Mouse (Mus musculus) CH12.LX (cell line): ENCODE data around the gene Myo16. TPM values are rescaled to one million over a fixed set of nuclear protein-coding genes. Genes with fewer than 3 reads are reported as not detected.

Source experiments
- DNase-seq: peaks from one replicate; pipeline ENCODE4 v3.0.0-alpha.2; 2013; ENCODE audit errors: extremely low read depth
- H3K27ac ChIP-seq: 2 replicates; pipeline ENCODE4 v1.5.1; 2012; ENCODE audit warnings: low read depth, mild to moderate bottlenecking, control low read depth, moderate library complexity; ENCODE audit not compliant: insufficient read depth
- H3K27me3 ChIP-seq: replicated peaks from 2 replicates; pipeline ENCODE3; 2012; ENCODE audit warnings: inconsistent platforms
- H3K36me3 ChIP-seq, 2 experiments: replicated peaks in 1 of 2; 2 replicates each; pipeline versions ENCODE3 to v1.6.1; 2012; ENCODE audit warnings: inconsistent platforms in 1 of 2, low read length in 1 of 2, mild to moderate bottlenecking in 1 of 2, mixed read lengths in 1 of 2, moderate library complexity in 1 of 2; ENCODE audit not compliant: control insufficient read depth in 1 of 2, insufficient read depth in 1 of 2
- H3K4me1 ChIP-seq, 2 experiments: 2 replicates each; pipeline ENCODE4 v1.6.1; 2012; ENCODE audit warnings: inconsistent platforms in 1 of 2, moderate library complexity in 1 of 2; ENCODE audit not compliant: insufficient read depth in 2 of 2, control insufficient read depth in 1 of 2
- H3K4me2 ChIP-seq: 2 replicates; pipeline ENCODE4 v1.6.1; 2012; ENCODE audit warnings: low read depth, mild to moderate bottlenecking, control low read depth; ENCODE audit not compliant: poor library complexity, insufficient read depth, severe bottlenecking
- H3K4me3 ChIP-seq, 3 experiments: fragments of 150-350 bp in 1 of 3; sonication (generic) in 1 of 3; replicated peaks in 1 of 3; 2 replicates each; pipeline versions ENCODE3 to v1.5.1; 2011 to 2012; ENCODE audit warnings: low read depth in 2 of 3, low read length in 2 of 3, mild to moderate bottlenecking in 2 of 3, moderate library complexity in 2 of 3, control low read depth in 1 of 3, improper control_type of control experiment in 1 of 3, inconsistent platforms in 1 of 3, mixed read lengths in 1 of 3; ENCODE audit not compliant: poor library complexity in 1 of 3
- H3K79me2 ChIP-seq: replicated peaks from 2 replicates; pipeline ENCODE4 v1.6.1; 2012; ENCODE audit warnings: mild to moderate bottlenecking, moderate library complexity; ENCODE audit not compliant: control insufficient read depth, poor library complexity, insufficient read depth, severe bottlenecking; ENCODE audit errors: extremely low read depth
- H3K9ac ChIP-seq: 2 replicates; pipeline ENCODE4 v1.6.1; 2012; ENCODE audit warnings: low read depth, mild to moderate bottlenecking, control low read depth, moderate library complexity; ENCODE audit not compliant: insufficient read depth
- H3K9me3 ChIP-seq: replicated peaks from 2 replicates; pipeline ENCODE3; 2012; ENCODE audit warnings: low read length, inconsistent platforms, mixed read lengths
- CHD1 ChIP-seq: IDR thresholded peaks from 2 replicates; pipeline ENCODE4 v1.6.1; 2012; ENCODE audit warnings: low read depth, low read length, improper control_type of control experiment, inconsistent platforms
- CTCF ChIP-seq, 2 experiments: IDR thresholded peaks in 1 of 2; conservative IDR thresholded peaks in 1 of 2; 2 replicates each; pipeline ENCODE4 v1.5.1; 2011 to 2012; ENCODE audit warnings: low read depth in 2 of 2, low read length in 2 of 2, improper control_type of control experiment in 1 of 2, inconsistent platforms in 1 of 2, mild to moderate bottlenecking in 1 of 2, moderate library complexity in 1 of 2
- EP300 ChIP-seq: IDR thresholded peaks from 2 replicates; pipeline ENCODE4 v1.6.1; 2011; ENCODE audit warnings: low read length, improper control_type of control experiment
- GABPA ChIP-seq: IDR thresholded peaks from 2 replicates; pipeline ENCODE4 v1.6.1; 2012; ENCODE audit warnings: low read depth, low read length, improper control_type of control experiment, inconsistent platforms; ENCODE audit not compliant: insufficient replicate concordance
- IRF4 ChIP-seq: IDR thresholded peaks from 2 replicates; pipeline ENCODE4 v1.6.1; 2014; ENCODE audit warnings: low read depth, mild to moderate bottlenecking, inconsistent platforms, low read length, improper control_type of control experiment
- JUND ChIP-seq: conservative IDR thresholded peaks from 2 replicates; pipeline ENCODE4 v1.6.1; 2011; ENCODE audit warnings: low read depth, low read length, improper control_type of control experiment
- MAZ ChIP-seq: IDR thresholded peaks from 2 replicates; pipeline ENCODE4 v1.6.1; 2012; ENCODE audit warnings: low read depth, mild to moderate bottlenecking, inconsistent platforms, low read length, improper control_type of control experiment, moderate library complexity
- MXI1 ChIP-seq: IDR thresholded peaks from 2 replicates; pipeline ENCODE4 v1.6.1; 2011; ENCODE audit warnings: mild to moderate bottlenecking, low read depth, low read length, improper control_type of control experiment
- NRF1 ChIP-seq: IDR thresholded peaks from 2 replicates; pipeline ENCODE4 v1.6.1; 2014; ENCODE audit warnings: low read depth, mild to moderate bottlenecking, inconsistent platforms, low read length, improper control_type of control experiment, moderate library complexity
- PAX5 ChIP-seq: IDR thresholded peaks from 2 replicates; pipeline ENCODE4 v1.6.1; 2012; ENCODE audit warnings: low read length, inconsistent platforms, mixed read lengths
- SIN3A ChIP-seq: IDR thresholded peaks from 2 replicates; pipeline ENCODE4 v1.6.1; 2012; ENCODE audit warnings: low read length, improper control_type of control experiment, inconsistent platforms
- SMC3 ChIP-seq: IDR thresholded peaks from 2 replicates; pipeline ENCODE4 v1.6.1; 2011; ENCODE audit warnings: low read depth, low read length, improper control_type of control experiment
- UBTF ChIP-seq: IDR thresholded peaks from 2 replicates; pipeline ENCODE4 v1.6.1; 2012; ENCODE audit warnings: low read depth, mild to moderate bottlenecking, inconsistent platforms, low read length, improper control_type of control experiment, moderate library complexity
- ZC3H11A ChIP-seq: IDR thresholded peaks from 2 replicates; pipeline ENCODE4 v1.6.1; 2012; ENCODE audit warnings: low read depth, mild to moderate bottlenecking, inconsistent platforms, low read length, improper control_type of control experiment
- dilution Hi-C: fragments of 300-500 bp; cut with MboI; formaldehyde crosslinking; loops from 2 replicates; pipeline ENCODE4 v1.14.3; 2020; ENCODE audit warnings: low sequenced_read_pairs; ENCODE audit not compliant: extremely low pct_unique_long_range_greater_than_20kb, extremely low pct_ligation_motif_present
- in situ Hi-C: fragments of 300-500 bp; cut with MboI; formaldehyde crosslinking; loops from 3 replicates; pipeline ENCODE4 v1.14.3; 2019; ENCODE audit warnings: low sequenced_read_pairs, low pct_ligation_motif_present, low pct_unique_long_range_greater_than_20kb, mixed read lengths
- polyA plus RNA-seq: library from polyadenylated mRNA; unstranded; fragments of >175 nt; gene quantifications from 2 replicates; pipeline ENCODE4 v1.2.1, GENCODE M21; 2012; ENCODE audit warnings: low read depth; ENCODE audit not compliant: insufficient read length
- total RNA-seq, 2 experiments: library from RNA; depleted of rRNA; stranded (reverse); fragments of 300-350 nt in 1 of 2; fragments of >200 nt in 1 of 2; gene quantifications; 2 replicates each; pipeline ENCODE4 v1.2.3; 2012 to 2014

Gene Myo16
- total and polyA plus RNA-seq, 3 experiments = not detected

- in situ Hi-C loops (no loop called here), dilution Hi-C loops (no loop called here)
- TF ChIP-seq ZC3H11A (no peak), JUND (no peak), SMC3 (no peak), MAZ (no peak), CTCF (conservative IDR thresholded peaks at IDR 0.05 in 1 of 2, IDR thresholded peaks at IDR 0.05 in 1 of 2; ENCODE audit: low read depth in 2 of 2, low read length in 2 of 2) (no peak), MXI1 (no peak), EP300 (no peak), GABPA (no peak)
- H3K27ac ChIP-seq = no peak overlapping the region
- no peak for DNase-seq
- H3K27me3 ChIP-seq = no peaks in the 10 kb centered on the region
- no peaks in the 10 kb centered on the region for H3K4me1 ChIP-seq
- no peak overlapping the region for H3K4me2 ChIP-seq
- H3K9ac ChIP-seq = no peak overlapping the region
- no peaks in the 10 kb centered on the region for H3K79me2 ChIP-seq
- no peak overlapping the region for H3K4me3 ChIP-seq
- H3K9me3 ChIP-seq = no peaks in the 10 kb centered on the region
- H3K36me3 ChIP-seq = no peaks in the 10 kb centered on the region
Observed at GRCm38 (mm10) chr8:10470280-10470679, 316.6 kb downstream of the Myo16 start.

- in situ Hi-C loops = no loop called here
- H3K9me3 ChIP-seq = no peaks in the 10 kb centered on the region
- no peak overlapping the region for H3K4me3 ChIP-seq
- H3K79me2 ChIP-seq = no peaks in the 10 kb centered on the region
- dilution Hi-C loops = no loop called here
- no peak for DNase-seq
- H3K27me3 ChIP-seq = no peaks in the 10 kb centered on the region
- H3K27ac ChIP-seq = no peak overlapping the region
- H3K36me3 ChIP-seq = no peaks in the 10 kb centered on the region
- no peak overlapping the region for H3K9ac ChIP-seq
- H3K4me2 ChIP-seq = no peak overlapping the region
- no peaks in the 10 kb centered on the region for H3K4me1 ChIP-seq
- TF ChIP-seq NRF1 (no peak), UBTF (no peak)
Observed at GRCm38 (mm10) chr8:10472371-10472770, 318.7 kb downstream of the Myo16 start.

GRCm38 (mm10) chr8:10474446-10474845 lies 320.7 kb downstream of the Myo16 start:
- H3K79me2 ChIP-seq = no peaks in the 10 kb centered on the region
- H3K27me3 ChIP-seq = no peaks in the 10 kb centered on the region
- no peaks in the 10 kb centered on the region for H3K4me1 ChIP-seq
- no peak overlapping the region for H3K4me3 ChIP-seq
- H3K4me2 ChIP-seq = no peak overlapping the region
- no peak overlapping the region for H3K27ac ChIP-seq
- in situ Hi-C loops = no loop called here
- no peak overlapping the region for H3K9ac ChIP-seq
- H3K36me3 ChIP-seq = no peaks in the 10 kb centered on the region
- dilution Hi-C loops = no loop called here
- no peak for DNase-seq
- no peaks in the 10 kb centered on the region for H3K9me3 ChIP-seq
- no peak for TF ChIP-seq PAX5
- TF ChIP-seq CHD1 = no peak
- no peak for TF ChIP-seq IRF4
- TF ChIP-seq JUND = no peak
- TF ChIP-seq EP300 = no peak
- no peak for TF ChIP-seq SIN3A
